Mouse (Mus musculus) bone marrow, adult 2 months (tissue): ENCODE results near the gene Papln.

Source experiments
- CTCF ChIP-seq: fragments of 200-500 bp; IDR thresholded peaks from 2 replicates; pipeline ENCODE4 v1.5.1; 2011; ENCODE audit warnings: low read length, control low read depth; ENCODE audit not compliant: control insufficient read depth, insufficient read depth
- POLR2A ChIP-seq: fragments of 200-500 bp; IDR thresholded peaks from 2 replicates; pipeline ENCODE4 v1.6.1; 2011; ENCODE audit warnings: low read depth, mild to moderate bottlenecking, control low read depth, low read length, borderline replicate concordance; ENCODE audit not compliant: control insufficient read depth

DNA sequence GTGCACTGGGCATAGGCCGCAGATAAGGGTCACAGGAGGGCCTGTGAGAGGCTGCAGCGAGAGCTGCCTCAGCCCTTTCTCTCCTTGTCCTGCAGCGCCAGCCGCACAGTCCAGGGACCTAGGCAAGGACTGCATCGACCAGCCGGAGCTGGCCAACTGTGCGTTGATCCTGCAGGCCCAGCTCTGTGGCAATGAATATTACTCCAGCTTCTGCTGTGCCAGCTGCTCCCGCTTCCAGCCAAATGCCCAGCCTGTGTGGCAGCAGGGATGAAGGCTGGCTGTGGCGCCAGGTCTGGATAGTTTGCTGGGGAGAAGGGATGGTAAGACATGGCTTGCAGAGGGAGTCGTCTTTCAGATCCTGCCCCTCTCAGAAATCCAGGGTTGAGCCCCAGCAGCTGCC lies 28.3 kb downstream of the Papln start:
- TF ChIP-seq POLR2A (0 out of 2 replicates have a peak, but pooled peaks have one; percentile 10), CTCF (no peak)
